Mouse (Mus musculus): ENCODE data around the gene Gm6367.
"Not testable (repeated sequence)": the region's sequence is repeated elsewhere in the genome, so short reads cannot be mapped to it uniquely, and the experiment has no call there.

Gene Gm6367

GRCm38 (mm10) chr5:94988326-94988725, at the start of gene Gm6367:
TSS of gene Gm6367 (plus strand) at chr5:94988626.
- not testable (repeated sequence) for DNase-seq (ENCODE audit: low read depth in 2 of 2, low spot score in 2 of 2)

All from CD8-positive naive resting alpha-beta T cell, adult 2 months (primary cell).